Mouse (Mus musculus): Measurements from ENCODE around the gene Cxcr3. TPM values are rescaled to one million over a fixed set of nuclear protein-coding genes. Genes with fewer than 3 reads are reported as not detected.

Cxcr3 gene
- polyA plus RNA-seq (2017; shearing (Covaris generic)), result 100 to 1,000 TPM; 155 to 211 TPM

DNA sequence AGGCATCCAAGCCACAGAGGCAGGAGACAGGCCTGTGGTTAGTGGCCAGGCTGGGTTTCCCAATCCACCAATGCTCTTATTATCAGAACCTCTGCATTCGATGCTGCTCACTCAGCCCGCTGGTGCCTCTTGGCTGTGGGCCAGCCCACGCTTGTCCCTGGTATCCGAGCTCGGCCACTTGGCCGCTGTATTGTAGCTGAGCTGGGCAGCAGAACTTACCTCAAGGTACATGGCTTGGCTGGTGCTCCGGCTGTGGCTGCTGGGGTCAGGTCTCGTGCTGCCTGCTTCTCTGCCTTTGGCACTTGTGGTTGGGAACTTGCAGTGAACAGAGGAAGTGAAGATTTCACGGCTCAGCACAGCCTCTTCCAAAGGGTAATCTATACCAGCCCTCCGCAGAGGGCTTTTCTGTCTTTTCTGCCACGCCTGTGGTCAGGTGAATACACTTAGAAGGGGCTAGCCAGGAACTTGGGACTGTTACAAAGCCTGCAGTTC is at the start of gene Cxcr3:
TSS of gene Cxcr3 (minus strand) at position 442 of the 492 bp plus-strand sequence.
- ATAC-seq, result peak; percentile 36

DNA sequence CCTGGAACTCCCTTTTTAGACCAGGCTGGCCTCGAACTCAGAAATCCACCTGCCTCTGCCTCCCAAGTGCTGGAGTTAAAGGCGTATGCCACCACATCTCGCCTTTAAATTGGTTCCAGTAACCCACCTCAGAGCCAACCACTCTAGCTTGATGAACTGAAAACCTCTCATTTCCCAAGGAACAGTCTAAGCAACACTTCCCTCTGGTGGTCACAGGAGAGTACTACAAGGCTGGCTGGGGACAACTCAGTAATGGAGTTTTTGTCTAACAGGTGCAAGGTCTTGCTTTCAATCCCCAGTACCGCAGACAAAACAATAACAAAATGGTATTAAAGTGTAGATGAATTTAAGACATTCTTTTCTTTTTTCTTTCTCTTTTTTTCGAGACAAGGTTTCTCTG is 38.0 kb upstream of the Cxcr3 start:
- peak; percentile 66 for ATAC-seq

DNA sequence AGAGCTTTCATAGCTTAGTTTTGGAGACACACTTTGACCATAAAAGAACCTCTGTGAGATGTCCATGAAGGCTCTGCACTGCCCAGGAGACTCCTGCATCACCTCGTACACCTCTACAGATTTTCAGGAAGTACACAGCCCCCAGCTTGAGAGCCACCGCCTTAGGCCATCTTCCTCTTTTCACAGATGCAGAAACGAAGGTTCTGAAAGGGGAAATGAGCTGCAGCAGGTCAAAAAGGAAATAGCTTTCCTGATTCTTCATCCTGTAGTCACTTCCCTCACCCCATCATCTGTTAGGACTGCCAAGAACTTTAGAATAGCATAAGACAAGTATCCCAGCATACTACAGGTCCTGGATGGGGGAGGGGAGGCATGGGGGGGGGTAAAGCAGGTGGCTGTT is 36.2 kb upstream of the Cxcr3 start:
- no peak for ATAC-seq

DNA sequence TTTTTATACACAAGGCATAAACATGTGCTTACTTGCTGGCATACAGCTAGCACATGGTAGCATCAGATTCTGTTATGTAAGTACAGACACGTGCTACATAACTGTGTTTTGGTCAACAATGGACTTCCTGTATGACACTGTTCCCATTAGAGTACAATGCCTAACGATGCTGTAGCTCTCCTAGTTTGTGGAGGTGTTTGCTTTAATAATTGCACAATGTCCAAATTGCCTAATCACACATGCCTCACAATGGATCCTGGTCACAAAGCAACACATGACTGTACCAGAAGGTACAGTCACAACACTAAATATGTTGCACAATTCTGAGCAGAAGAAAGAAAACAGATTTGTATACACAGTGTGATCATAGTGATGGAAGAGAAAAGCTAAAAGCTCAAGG is 35.4 kb upstream of the Cxcr3 start:
- no peak for ATAC-seq

DNA sequence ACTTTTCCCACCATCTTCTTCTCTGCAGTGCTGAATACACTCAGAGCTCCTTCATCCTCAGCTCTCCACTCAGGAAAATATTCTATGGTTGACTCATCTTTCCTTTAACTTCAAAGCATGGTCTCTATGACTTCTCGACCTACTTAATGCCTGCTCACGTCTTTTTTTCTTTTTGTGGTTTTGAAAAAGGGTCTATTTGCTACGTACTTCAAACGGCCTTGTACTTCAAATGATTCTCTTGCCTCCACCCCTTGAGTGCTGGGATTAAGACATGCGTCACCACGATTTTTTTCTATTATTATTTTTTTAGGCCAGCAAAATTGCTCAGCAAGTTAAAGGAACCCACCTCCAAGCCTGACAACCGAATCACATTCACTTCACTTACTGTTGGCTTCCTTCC is 33.2 kb upstream of the Cxcr3 start:
- ATAC-seq, result peak; percentile 61

DNA sequence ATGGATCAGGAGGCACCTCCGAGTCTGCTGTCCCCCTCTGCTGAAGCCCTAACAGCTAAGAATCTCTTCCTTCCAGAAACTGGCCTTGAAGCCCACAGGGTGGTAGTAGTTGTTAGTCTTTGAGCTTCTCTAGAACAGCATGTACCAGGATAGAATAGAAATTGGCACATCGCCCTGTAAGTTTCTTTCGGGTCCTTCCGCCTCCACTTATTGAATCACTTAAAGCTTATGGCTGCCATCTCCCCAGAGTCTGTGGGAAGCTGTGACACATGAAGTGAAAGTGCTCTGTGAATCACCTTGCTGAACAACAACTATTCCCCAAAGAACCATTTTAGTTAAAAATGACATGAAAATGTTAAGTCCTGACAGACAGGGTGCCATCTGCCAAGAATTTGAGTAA is 31.0 kb upstream of the Cxcr3 start:
- ATAC-seq, result no peak

DNA sequence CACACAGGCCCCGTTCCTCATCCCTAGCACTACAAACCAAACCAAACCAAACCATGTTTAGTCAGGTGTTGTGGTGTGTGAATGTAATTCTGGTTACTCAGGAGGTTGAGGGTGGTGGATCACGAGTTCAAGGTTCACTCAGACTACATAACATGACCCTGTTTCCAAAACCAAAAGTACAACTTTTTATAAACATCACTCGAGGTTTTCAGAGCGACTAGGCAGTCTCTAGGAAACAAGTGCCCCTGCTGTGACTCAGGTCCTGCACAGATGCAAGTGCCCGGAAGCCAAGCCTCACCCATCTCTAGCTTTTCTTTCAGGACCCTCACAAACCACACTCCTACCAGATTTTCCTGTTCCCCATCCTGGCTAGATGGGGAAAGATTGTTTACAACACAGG is 30.6 kb upstream of the Cxcr3 start:
- peak; percentile 61 for ATAC-seq

DNA sequence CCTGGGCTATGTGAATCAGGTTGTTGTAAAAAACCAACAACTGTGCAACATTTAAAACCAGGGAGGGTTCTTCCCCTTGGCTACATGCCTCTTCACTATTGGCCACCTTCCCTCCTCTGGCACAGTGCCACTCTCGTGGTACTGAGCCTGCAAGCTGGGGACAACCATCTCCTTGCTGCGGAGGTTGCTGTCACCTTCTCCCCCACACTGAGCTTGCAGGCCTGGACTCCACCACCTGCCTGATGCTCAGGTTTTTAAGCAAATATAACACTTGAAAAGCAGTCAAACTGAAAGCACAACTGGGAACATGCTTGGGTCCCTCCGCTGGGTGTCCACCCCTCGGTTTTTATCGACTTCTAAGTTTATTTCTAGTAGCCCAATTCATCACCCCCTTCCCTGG is 20.4 kb upstream of the Cxcr3 start:
- peak; percentile 26 for ATAC-seq

DNA sequence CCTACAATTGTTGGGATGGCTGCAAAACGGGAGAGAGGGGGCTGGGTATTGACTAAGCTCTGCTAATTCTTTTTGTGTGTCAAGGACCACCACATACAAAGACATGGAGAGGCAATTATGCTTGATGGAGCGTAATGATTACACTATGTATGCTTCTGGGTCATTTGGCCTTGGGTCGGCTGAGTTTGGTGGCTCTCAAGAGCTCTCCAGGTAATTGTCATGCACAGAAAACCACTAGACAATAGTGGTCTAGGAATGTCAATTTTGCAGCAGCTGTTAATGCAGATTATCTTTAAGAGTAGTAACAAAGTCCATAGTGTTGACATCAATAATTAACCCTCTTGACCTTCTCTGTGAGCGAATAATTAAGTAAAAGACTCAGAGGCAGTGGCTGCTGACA is 16.1 kb upstream of the Cxcr3 start:
- ATAC-seq, result no peak

DNA sequence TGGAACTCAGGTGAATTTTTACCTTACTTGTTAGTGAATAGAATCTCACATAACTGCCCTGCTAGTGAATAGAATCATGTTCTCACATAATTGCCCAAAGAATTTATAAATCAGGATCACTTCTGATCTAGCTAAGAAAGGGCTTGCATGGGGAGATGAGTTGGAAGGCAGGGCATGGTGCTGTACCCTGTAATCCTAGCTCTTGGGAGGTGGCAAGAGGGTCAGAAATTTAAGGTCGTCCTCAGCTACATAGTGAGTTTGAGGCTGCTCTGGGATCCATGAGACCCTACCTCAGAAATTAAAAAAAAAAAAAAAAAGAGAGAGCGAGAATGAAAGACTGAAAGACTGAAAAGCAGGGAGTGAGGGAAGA is 7.0 kb upstream of the Cxcr3 start:
- no peak for ATAC-seq

DNA sequence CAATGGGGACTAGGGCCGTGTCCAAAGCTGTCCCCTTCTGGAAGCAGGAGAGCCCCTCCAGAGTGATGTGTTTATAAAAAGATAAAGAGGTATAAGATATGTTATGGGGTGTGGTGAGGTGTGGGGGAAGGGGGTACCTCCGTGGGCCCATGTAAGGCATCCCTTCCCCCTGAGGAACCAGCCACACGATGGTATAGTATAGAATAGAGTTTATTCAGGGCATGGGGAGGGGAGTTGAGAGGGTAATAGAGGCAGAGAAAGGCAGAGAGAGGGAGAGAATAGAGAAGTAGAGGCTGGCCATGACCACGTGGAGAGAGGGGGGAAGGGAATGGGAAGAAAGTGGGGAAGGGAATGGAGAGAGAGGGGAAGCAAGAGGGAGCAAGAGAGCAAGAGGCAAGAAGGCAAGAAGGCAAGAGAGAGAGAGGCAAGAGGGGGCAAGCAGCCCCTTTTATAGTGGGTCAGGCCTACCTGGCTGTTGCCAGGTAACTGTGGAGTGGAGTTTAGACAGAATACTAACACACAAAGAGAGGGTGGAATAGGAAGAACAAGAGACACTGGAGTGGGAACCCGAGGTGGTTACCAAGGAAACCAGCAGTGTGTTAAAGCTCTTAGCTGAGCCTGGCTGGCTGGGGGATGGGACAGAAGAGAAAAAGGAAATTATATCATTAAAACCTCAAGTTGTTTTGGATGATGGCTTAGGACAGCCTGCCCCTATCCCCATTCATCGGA is 6.4 kb upstream of the Cxcr3 start:
- no peak for ATAC-seq

DNA sequence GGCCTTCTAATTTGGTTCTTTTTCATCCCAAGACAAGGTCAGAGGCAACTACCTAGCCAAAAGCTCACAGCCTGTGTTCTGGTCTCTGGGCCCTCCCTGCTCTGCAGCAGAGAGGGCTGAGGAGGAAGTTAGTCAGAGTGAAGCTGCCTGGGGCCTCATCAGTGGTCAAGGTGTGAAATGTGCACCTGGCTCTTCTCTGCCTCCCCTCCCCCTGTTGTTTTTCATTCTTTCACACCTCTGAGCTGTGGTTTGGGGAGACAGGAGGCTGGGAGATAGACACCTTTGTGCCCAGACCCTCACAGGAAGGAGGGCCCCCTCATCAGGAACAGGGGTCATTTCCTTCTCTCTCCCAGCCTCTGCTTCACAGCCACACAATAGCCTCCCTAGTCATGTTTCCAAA is 3.1 kb upstream of the Cxcr3 start:
- peak; percentile 69 for ATAC-seq

DNA sequence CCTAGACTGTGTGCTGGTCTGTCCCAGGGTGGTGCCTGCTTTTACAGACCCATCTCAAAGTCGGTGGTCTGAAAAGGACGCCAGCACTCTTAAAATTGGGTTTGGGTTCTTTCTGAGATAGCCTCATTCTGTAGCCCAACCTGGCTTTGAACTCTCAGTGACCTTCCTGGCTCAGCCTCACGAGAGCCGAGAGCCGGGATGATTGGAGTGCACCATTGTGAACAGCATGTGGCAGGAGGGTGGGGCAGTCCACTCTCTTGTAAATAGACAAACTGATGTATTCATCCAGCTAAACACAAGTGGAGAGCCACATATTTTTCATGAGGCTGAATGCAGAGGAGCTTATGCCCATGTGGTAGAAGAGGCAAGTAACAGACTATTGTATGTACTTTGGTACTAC is 912 bp upstream of the Cxcr3 start:
- no peak for ATAC-seq

DNA sequence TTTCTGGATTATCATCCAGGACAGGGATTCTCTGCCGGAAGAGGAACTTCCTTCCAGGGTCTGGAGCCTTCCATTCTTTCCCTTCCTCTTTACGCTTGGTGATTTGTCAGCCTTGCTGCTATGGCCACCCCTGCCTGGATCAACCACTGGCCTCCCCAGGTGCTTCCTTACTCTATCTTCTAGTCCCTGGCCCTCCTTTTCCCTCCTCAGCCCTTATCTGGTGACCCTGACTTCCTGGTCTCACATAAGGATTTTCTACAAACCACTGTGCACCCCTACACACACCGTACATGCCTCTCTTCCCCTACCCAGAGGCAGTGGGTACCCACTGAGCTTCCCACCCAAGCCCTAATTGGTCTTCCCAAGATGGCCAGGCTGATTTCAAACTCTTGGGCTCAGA is 781 bp downstream of the Cxcr3 start:
- no peak for ATAC-seq

DNA sequence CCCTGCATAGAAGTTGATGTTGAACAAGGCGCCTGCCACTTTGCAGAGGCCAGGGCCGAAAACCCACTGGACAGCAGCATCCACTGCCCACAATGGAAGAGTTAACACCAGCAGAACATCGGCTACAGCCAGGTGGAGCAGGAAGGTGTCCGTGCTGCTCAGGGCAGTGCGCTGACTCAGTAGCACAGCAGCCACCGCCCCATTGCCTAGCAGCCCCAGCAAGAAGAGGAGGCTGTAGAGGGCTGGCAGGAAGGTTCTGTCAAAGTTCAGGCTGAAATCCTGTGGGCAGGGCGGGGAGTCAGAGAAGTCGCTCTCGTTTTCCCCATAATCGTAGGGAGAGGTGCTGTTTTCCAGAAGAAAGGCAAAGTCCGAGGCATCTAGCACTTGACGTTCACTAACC is 1.4 kb downstream of the Cxcr3 start:
- ATAC-seq, result no peak

DNA sequence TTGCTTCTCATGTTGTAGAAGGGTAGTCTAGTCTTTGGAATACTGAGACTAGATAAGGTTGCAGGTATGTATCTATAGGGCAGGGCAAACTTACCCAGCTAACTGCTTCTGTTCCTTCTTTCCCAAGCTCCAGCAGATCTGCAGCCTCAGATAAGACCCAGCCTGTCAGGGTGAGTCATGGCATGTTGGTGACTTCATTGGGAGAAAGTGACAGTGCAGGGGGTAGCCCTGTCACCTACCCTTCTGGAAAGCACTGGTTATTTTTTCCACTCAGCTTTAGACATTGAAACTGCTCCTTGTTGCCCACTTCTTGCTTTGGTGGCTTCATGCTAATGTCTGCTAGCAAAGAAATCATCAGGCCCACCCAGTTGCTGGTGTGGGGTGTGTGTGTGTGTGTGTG is 4.1 kb downstream of the Cxcr3 start:
- ATAC-seq, result no peak

DNA sequence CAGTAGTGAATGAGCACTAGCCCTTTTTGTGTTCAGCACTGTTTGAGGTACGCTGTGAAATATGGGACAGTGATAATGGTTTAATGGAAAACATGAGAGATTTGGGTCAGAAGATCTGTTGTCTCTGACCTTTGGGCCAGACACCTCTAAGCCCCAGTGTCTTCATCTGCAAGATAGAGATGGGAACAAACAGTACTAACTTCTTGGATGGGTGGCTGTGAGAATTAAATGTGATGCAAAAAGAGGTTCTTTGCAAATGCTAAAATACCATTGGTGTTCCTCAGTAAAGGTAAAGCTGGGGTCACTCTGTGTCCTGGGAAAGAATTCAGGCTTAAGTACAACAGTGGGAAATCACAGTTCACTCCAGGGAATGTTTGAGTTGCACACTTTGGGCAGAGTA is 13.7 kb downstream of the Cxcr3 start:
- no peak for ATAC-seq

DNA sequence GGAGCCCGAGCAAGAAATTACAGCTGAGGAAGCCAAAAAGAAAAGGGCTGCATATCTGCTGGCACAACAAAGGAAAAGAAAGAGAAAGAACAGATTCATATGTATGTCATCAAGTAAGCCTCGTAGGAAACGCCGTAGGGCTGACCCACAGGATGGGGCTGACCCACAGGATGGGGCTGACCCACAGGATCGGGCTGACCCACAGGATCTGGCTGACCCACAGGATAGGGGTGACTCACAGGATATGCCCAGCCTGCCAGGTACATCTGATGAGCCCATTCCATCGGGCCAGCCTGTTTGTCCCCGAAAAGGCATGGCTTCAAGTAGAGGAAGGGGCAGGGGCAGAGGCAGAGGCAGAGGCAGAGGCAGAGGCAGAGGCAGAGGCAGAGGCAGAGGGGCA is 29.0 kb downstream of the Cxcr3 start:
- ATAC-seq, result no peak

DNA sequence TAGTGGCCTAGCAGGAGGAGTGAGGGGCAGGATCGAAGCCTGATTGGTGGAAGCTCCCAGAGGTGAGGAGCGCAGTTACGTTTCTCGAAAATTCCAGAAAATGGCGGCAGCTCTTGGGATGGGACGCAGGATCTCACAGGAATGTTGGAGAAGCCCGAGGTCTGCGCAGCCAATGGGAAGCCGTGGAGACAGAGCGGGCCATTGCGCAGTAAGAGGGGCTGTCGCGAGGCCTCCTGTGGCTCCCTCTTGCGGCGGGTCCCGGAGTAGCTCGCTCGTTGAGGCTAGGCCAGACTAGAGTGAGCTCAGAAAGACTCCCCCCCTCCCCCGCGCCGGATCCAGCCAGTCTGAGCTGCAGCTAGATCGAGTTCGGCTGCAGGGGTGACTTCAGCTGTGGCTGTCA is 35.8 kb downstream of the Cxcr3 start:
- ATAC-seq, result no peak

DNA sequence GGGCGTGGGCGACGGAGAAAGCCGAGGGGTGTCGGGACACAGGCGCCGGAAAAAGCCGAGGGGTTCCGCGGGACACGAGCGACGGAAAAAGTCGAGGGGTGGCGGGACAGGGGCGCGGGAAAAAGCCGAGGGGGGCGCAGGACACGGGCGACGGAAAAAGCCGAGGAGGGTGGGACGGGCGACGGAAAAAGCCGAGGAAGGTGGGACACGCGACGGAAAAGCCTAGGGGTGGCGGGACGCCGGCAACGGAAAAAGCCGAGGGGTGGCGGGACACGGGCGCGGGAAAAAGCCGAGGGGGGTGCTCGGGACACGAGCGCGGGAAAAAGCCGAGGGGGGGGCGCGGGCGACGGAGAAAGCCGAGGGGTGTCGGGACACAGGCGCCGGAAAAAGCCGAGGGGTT is 36.5 kb downstream of the Cxcr3 start:
- ATAC-seq, result no peak

DNA sequence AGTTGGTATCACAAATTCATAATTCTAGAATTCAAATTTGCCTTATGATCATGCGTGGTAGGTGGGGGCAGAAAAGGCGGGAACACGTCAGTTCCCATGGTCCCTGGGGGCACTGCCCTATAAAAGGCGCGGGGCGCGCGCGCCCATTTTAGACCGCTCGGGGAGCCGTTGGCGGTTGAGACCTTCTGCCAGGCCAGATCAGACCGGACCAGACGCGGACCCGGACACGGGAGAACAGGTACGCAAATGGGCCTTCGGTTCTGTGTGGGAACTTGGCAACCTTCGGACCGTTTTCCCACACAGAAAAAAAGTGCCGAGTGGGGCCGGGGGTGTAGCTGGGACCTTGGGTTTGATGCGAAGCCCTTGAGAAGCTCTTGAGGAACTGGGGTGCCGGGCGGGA is 38.4 kb downstream of the Cxcr3 start:
- no peak for ATAC-seq
